Mouse (Mus musculus): ENCODE data around the gene Dclk3.

The Dclk3 gene

GRCm38 (mm10) chr9:111490583-111490982 lies 51.7 kb downstream of the Dclk3 start:
- no peak for DNase-seq (ENCODE audit: low read depth)

GRCm38 (mm10) chr9:111491280-111491679 lies 52.4 kb downstream of the Dclk3 start:
- DNase-seq (ENCODE audit: low read depth): no peak

GRCm38 (mm10) chr9:111493490-111493889 lies 54.6 kb downstream of the Dclk3 start:
- DNase-seq (ENCODE audit: low read depth): no peak

GRCm38 (mm10) chr9:111495561-111495960 lies 56.7 kb downstream of the Dclk3 start:
- DNase-seq (ENCODE audit: low read depth): no peak

- peak; percentile 28 for DNase-seq (ENCODE audit: low read depth)
Observed at GRCm38 (mm10) chr9:111497074-111497811, 58.4 kb downstream of the Dclk3 start.

GRCm38 (mm10) chr9:111500211-111500610 lies 61.3 kb downstream of the Dclk3 start:
- no peak for DNase-seq (ENCODE audit: low read depth)

GRCm38 (mm10) chr9:111506075-111506474 lies 67.2 kb downstream of the Dclk3 start:
- no peak for DNase-seq (ENCODE audit: low read depth)

- no peak for DNase-seq (ENCODE audit: low read depth)
Observed at GRCm38 (mm10) chr9:111514586-111515473, 75.9 kb downstream of the Dclk3 start.

- DNase-seq (ENCODE audit: low read depth): no peak
Observed at GRCm38 (mm10) chr9:111515536-111515935, 76.7 kb downstream of the Dclk3 start.

- DNase-seq (ENCODE audit: low read depth): no peak
Observed at GRCm38 (mm10) chr9:111522226-111522625, 83.3 kb downstream of the Dclk3 start.

- no peak for DNase-seq (ENCODE audit: low read depth)
Observed at GRCm38 (mm10) chr9:111523111-111523510, 84.2 kb downstream of the Dclk3 start.

- no peak for DNase-seq (ENCODE audit: low read depth)
Observed at GRCm38 (mm10) chr9:111523871-111524270, 85.0 kb downstream of the Dclk3 start.

- no peak for DNase-seq (ENCODE audit: low read depth)
Observed at GRCm38 (mm10) chr9:111534744-111535423, 96.0 kb downstream of the Dclk3 start.

GRCm38 (mm10) chr9:111535445-111536064 lies 96.7 kb downstream of the Dclk3 start:
- no peak for DNase-seq (ENCODE audit: low read depth)
